Mouse (Mus musculus) testis, adult 2 months (tissue): ENCODE results near the gene Gm20388.

ENCODE experiments used
- CTCF ChIP-seq: fragments of 200-500 bp; IDR thresholded peaks from 2 replicates; pipeline ENCODE4 v1.5.1; 2012; ENCODE audit warnings: low read depth, mild to moderate bottlenecking, inconsistent platforms, low read length, moderate library complexity; ENCODE audit not compliant: control insufficient read depth, insufficient read depth, insufficient replicate concordance
- POLR2A ChIP-seq: fragments of 200-500 bp; IDR thresholded peaks from 2 replicates; pipeline ENCODE4 v1.6.1; 2012; ENCODE audit warnings: low read depth, mild to moderate bottlenecking, inconsistent platforms, low read length, moderate library complexity; ENCODE audit not compliant: control insufficient read depth

GRCm38 (mm10) chr8:123813892-123814266 is 3903.2 kb downstream of the Gm20388 start:
- TF ChIP-seq CTCF (no peak), POLR2A (no peak)
